Mouse (Mus musculus) embryonic facial prominence, embryonic 12.5 days (tissue): ENCODE measurements around the gene Sh3d21. TPM values are rescaled to one million over a fixed set of nuclear protein-coding genes. Genes with fewer than 3 reads are reported as not detected.
"Not testable (repeated sequence)": the region's sequence is repeated elsewhere in the genome, so short reads cannot be mapped to it uniquely, and the experiment has no call there.

Source experiments
- ATAC-seq: fragments of 200-750 bp; cut with Nextera tagmentation; 2 replicates; pipeline ENCODE4 v1.8.0; 2017; ENCODE audit not compliant: insufficient number of reproducible peaks, insufficient read depth, low FRiP score, low TSS enrichment
- H3K27ac ChIP-seq: fragments of 300-500 bp; sonication (generic); 2 replicates; pipeline ENCODE4 v1.5.1; 2016; ENCODE audit warnings: mild to moderate bottlenecking
- H3K27me3 ChIP-seq: fragments of 300-500 bp; sonication (generic); 2 replicates; pipeline ENCODE4 v1.6.1; 2016; ENCODE audit warnings: mild to moderate bottlenecking, moderate library complexity
- H3K36me3 ChIP-seq: fragments of 300-500 bp; sonication (generic); 2 replicates; pipeline ENCODE4 v1.6.1; 2016; ENCODE audit warnings: mild to moderate bottlenecking
- H3K4me1 ChIP-seq: fragments of 300-500 bp; sonication (generic); 2 replicates; pipeline ENCODE4 v1.6.1; 2016
- H3K4me2 ChIP-seq: fragments of 300-500 bp; sonication (generic); replicated peaks from 2 replicates; pipeline ENCODE4 v1.6.1; 2016; ENCODE audit warnings: mild to moderate bottlenecking, moderate library complexity
- H3K4me3 ChIP-seq: fragments of 300-500 bp; sonication (generic); 2 replicates; pipeline ENCODE4 v1.5.1; 2016; ENCODE audit warnings: mild to moderate bottlenecking
- H3K9ac ChIP-seq: fragments of 300-500 bp; sonication (generic); 2 replicates; pipeline ENCODE4 v1.6.1; 2016; ENCODE audit warnings: mild to moderate bottlenecking, moderate library complexity
- H3K9me3 ChIP-seq: fragments of 300-500 bp; sonication (generic); 2 replicates; pipeline ENCODE4 v1.6.1; 2016; ENCODE audit warnings: mild to moderate bottlenecking, moderate library complexity
- WGBS: fragments of 180-500 bp; shearing (Covaris S2); methylation state at CpG from one replicate; pipeline ENCODE4 v1.1.7; 2016; 5-methylcytosine and 5-hydroxymethylcytosine counted together
- polyA plus RNA-seq: library from polyadenylated mRNA; unstranded; fragments of >200 nt; fragmentation: Nextera tagmentation; extraction: Ambion mirVana; gene quantifications from 2 replicates; pipeline ENCODE4 v1.2.1, GENCODE M21; 2016

Gene Sh3d21
- polyA plus RNA-seq, 1 experiment from 2014 or later = 8.4 TPM

- 71% methylated on average over 10 of the region's 10 CpGs for WGBS
- not testable (repeated sequence) for H3K27ac ChIP-seq, H3K27me3 ChIP-seq, H3K4me3 ChIP-seq, H3K9me3 ChIP-seq, H3K4me2 ChIP-seq, H3K4me1 ChIP-seq, H3K9ac ChIP-seq, ATAC-seq
- H3K36me3 ChIP-seq = peaks cover 44% of the 10 kb centered on the region
These were observed 1.8 kb upstream of the Sh3d21 start for GRCm38 (mm10) chr4:126165092-126165491.

GRCm38 (mm10) chr4:126163685-126164084, 394 bp upstream of the Sh3d21 start:
- Histone ChIP-seq H3K4me3 (peak overlapping the region; percentile 49; the same call in 1 of the 2 replicates), H3K4me2 (peak overlapping the region; percentile 91), H3K9ac (no peak overlapping the region)

GRCm38 (mm10) chr4:126162544-126163066, 686 bp downstream of the Sh3d21 start:
- Histone ChIP-seq H3K9ac (peak overlapping the region; percentile 67), H3K4me3 (peak overlapping the region; percentile 49), H3K4me1 (peaks cover 9% of the 10 kb centered on the region), H3K27ac (peak overlapping the region; percentile 37), H3K27me3 (no peaks in the 10 kb centered on the region), H3K36me3 (peaks cover 22% of the 10 kb centered on the region), H3K9me3 (no peaks in the 10 kb centered on the region), H3K4me2 (peak overlapping the region; percentile 91)
- ATAC-seq = peak; percentile 91
- under 1% methylated on average over 44 of the region's 44 CpGs for WGBS

More at GRCm38 (mm10) chr4:126163685-126164084, 394 bp upstream of the Sh3d21 start:
- H3K9me3 ChIP-seq = no peaks in the 10 kb centered on the region
- no peaks in the 10 kb centered on the region for H3K27me3 ChIP-seq
- peaks cover 9% of the 10 kb centered on the region for H3K4me1 ChIP-seq
- H3K27ac ChIP-seq = peak overlapping the region; percentile 37; the same call in 1 of the 2 replicates
- WGBS = 52% methylated on average over 4 of the region's 4 CpGs
- H3K36me3 ChIP-seq = peaks cover 32% of the 10 kb centered on the region
- ATAC-seq = no peak

- peak; percentile 8; the same call in 1 of the 2 replicates for ATAC-seq
- Histone ChIP-seq H3K9ac (peak overlapping the region; percentile 67; the same call in 1 of the 2 replicates), H3K4me2 (peak overlapping the region; percentile 91), H3K9me3 (no peaks in the 10 kb centered on the region), H3K4me3 (peak overlapping the region; percentile 49), H3K4me1 (peaks cover 9% of the 10 kb centered on the region), H3K27me3 (no peaks in the 10 kb centered on the region), H3K27ac (0 out of 2 replicates have a peak overlapping the region, but pooled peaks have one; percentile 37), H3K36me3 (peaks cover 16% of the 10 kb centered on the region)
- 43% methylated on average over 9 of the region's 9 CpGs for WGBS
These were observed 1.3 kb downstream of the Sh3d21 start for GRCm38 (mm10) chr4:126161986-126162385.

GRCm38 (mm10) chr4:126161456-126161855, 1.8 kb downstream of the Sh3d21 start:
- Histone ChIP-seq H3K9ac (no peak overlapping the region), H3K4me2 (no peak overlapping the region), H3K36me3 (peaks cover 11% of the 10 kb centered on the region), H3K9me3 (no peaks in the 10 kb centered on the region), H3K4me3 (no peak overlapping the region), H3K27me3 (no peaks in the 10 kb centered on the region), H3K4me1 (peaks cover 9% of the 10 kb centered on the region), H3K27ac (no peak overlapping the region)
- ATAC-seq = no peak
- 83% methylated on average over 6 of the region's 6 CpGs for WGBS

GRCm38 (mm10) chr4:126160981-126161380, 2.3 kb downstream of the Sh3d21 start:
- Histone ChIP-seq H3K9me3 (no peaks in the 10 kb centered on the region), H3K9ac (no peak overlapping the region), H3K4me1 (peaks cover 12% of the 10 kb centered on the region), H3K27ac (no peak overlapping the region), H3K4me2 (no peak overlapping the region), H3K4me3 (no peak overlapping the region), H3K36me3 (peaks cover 6% of the 10 kb centered on the region), H3K27me3 (no peaks in the 10 kb centered on the region)
- no peak for ATAC-seq
- 85% methylated on average over 8 of the region's 8 CpGs for WGBS

- Histone ChIP-seq H3K4me2 (no peak overlapping the region), H3K36me3 (no peaks in the 10 kb centered on the region), H3K27me3 (no peaks in the 10 kb centered on the region), H3K4me3 (no peak overlapping the region), H3K4me1 (peaks cover 21% of the 10 kb centered on the region), H3K9ac (no peak overlapping the region), H3K27ac (no peak overlapping the region), H3K9me3 (no peaks in the 10 kb centered on the region)
- 77% methylated on average over 8 of the region's 8 CpGs for WGBS
- no peak for ATAC-seq
These were observed 3.8 kb downstream of the Sh3d21 start for GRCm38 (mm10) chr4:126159455-126159854.

GRCm38 (mm10) chr4:126157562-126157961, 5.7 kb downstream of the Sh3d21 start:
- Histone ChIP-seq H3K27ac (no peak overlapping the region), H3K36me3 (0 out of 2 replicates have a peak, but pooled peaks cover 4% of the 10 kb centered on the region), H3K4me2 (no peak overlapping the region), H3K4me1 (peaks cover 12% of the 10 kb centered on the region), H3K27me3 (no peaks in the 10 kb centered on the region), H3K9ac (no peak overlapping the region), H3K9me3 (no peaks in the 10 kb centered on the region), H3K4me3 (no peak overlapping the region)
- WGBS = 90% methylated on average over 6 of the region's 6 CpGs
- ATAC-seq = no peak

- Histone ChIP-seq H3K27me3 (no peaks in the 10 kb centered on the region), H3K4me2 (no peak overlapping the region), H3K9me3 (no peaks in the 10 kb centered on the region), H3K9ac (no peak overlapping the region), H3K4me3 (no peak overlapping the region), H3K36me3 (0 out of 2 replicates have a peak, but pooled peaks cover 7% of the 10 kb centered on the region), H3K4me1 (peaks cover 12% of the 10 kb centered on the region), H3K27ac (no peak overlapping the region)
- no peak for ATAC-seq
- 63% methylated on average over 5 of the region's 5 CpGs for WGBS
These were observed 6.7 kb downstream of the Sh3d21 start for GRCm38 (mm10) chr4:126156617-126157016.

GRCm38 (mm10) chr4:126155869-126156268, 7.4 kb downstream of the Sh3d21 start:
- Histone ChIP-seq H3K4me1 (peaks cover 19% of the 10 kb centered on the region), H3K27ac (peak overlapping the region; percentile 90), H3K4me2 (no peak overlapping the region), H3K9me3 (no peaks in the 10 kb centered on the region), H3K4me3 (no peak overlapping the region), H3K36me3 (0 out of 2 replicates have a peak, but pooled peaks cover 7% of the 10 kb centered on the region), H3K27me3 (no peaks in the 10 kb centered on the region), H3K9ac (no peak overlapping the region)
- WGBS = 44% methylated on average over 2 of the region's 2 CpGs
- ATAC-seq = peak; percentile 12; the same call in 1 of the 2 replicates

GRCm38 (mm10) chr4:126155183-126155582, 8.1 kb downstream of the Sh3d21 start:
- no peak overlapping the region for H3K9ac ChIP-seq
- 43% methylated on average over 4 of the region's 4 CpGs for WGBS
- no peaks in the 10 kb centered on the region for H3K9me3 ChIP-seq
- no peaks in the 10 kb centered on the region for H3K27me3 ChIP-seq
- no peak for ATAC-seq
- H3K27ac ChIP-seq = peak overlapping the region; percentile 90
- H3K4me2 ChIP-seq = no peak overlapping the region
- 0 out of 2 replicates have a peak, but pooled peaks cover 7% of the 10 kb centered on the region for H3K36me3 ChIP-seq
- H3K4me1 ChIP-seq = peaks cover 24% of the 10 kb centered on the region
- H3K4me3 ChIP-seq = no peak overlapping the region

- Histone ChIP-seq H3K4me1 (peaks cover 40% of the 10 kb centered on the region), H3K27me3 (no peaks in the 10 kb centered on the region), H3K9me3 (no peaks in the 10 kb centered on the region), H3K9ac (no peak overlapping the region), H3K27ac (no peak overlapping the region), H3K36me3 (0 out of 2 replicates have a peak, but pooled peaks cover 7% of the 10 kb centered on the region), H3K4me2 (no peak overlapping the region), H3K4me3 (no peak overlapping the region)
- ATAC-seq = no peak
- 59% methylated on average over 14 of the region's 14 CpGs for WGBS
These were observed 10.4 kb downstream of the Sh3d21 start for GRCm38 (mm10) chr4:126152864-126153263.
